Mouse (Mus musculus) intestine, embryonic 16.5 days (tissue): Measurements from ENCODE around the gene Ppp1r36. TPM values are rescaled to one million over a fixed set of nuclear protein-coding genes. Genes with fewer than 3 reads are reported as not detected.

Experiments used
- ATAC-seq: fragments of 200-750 bp; cut with Nextera tagmentation; 2 replicates; pipeline ENCODE4 v1.8.0; 2017; ENCODE audit warnings: moderate TSS enrichment, moderate library complexity
- H3K27ac ChIP-seq: fragments of 300-500 bp; sonication (generic); 2 replicates; pipeline ENCODE4 v1.5.1; 2014; ENCODE audit warnings: mild to moderate bottlenecking, low read length
- H3K27me3 ChIP-seq: fragments of 300-500 bp; sonication (generic); replicated peaks from 2 replicates; pipeline ENCODE4 v1.6.1; 2014; ENCODE audit warnings: low read length, control low read depth, mixed read lengths; ENCODE audit not compliant: control insufficient read depth, insufficient read depth
- H3K36me3 ChIP-seq: fragments of 300-500 bp; sonication (generic); 2 replicates; pipeline ENCODE4 v1.6.1; 2014; ENCODE audit warnings: low read length, control low read depth; ENCODE audit not compliant: control insufficient read depth, insufficient read depth
- H3K4me1 ChIP-seq: fragments of 300-500 bp; sonication (generic); 2 replicates; pipeline ENCODE4 v1.6.1; 2014; ENCODE audit warnings: low read length, control low read depth, mixed read lengths; ENCODE audit not compliant: control insufficient read depth, insufficient read depth
- H3K4me2 ChIP-seq: fragments of 300-500 bp; sonication (generic); 2 replicates; pipeline ENCODE4 v1.6.1; 2014; ENCODE audit warnings: low read depth, low read length, control low read depth
- H3K4me3 ChIP-seq: fragments of 300-500 bp; sonication (generic); 2 replicates; pipeline ENCODE4 v1.5.1; 2014; ENCODE audit warnings: mild to moderate bottlenecking, low read length
- H3K9ac ChIP-seq: fragments of 300-500 bp; sonication (generic); 2 replicates; pipeline ENCODE4 v1.6.1; 2014; ENCODE audit warnings: low read depth, low read length
- H3K9me3 ChIP-seq: fragments of 300-500 bp; sonication (generic); 2 replicates; pipeline ENCODE4 v1.6.1; 2016; ENCODE audit warnings: low read length, control low read depth; ENCODE audit not compliant: control insufficient read depth
- WGBS: fragments of 180-500 bp; shearing (Covaris S2); extraction: QIAGEN DNeasy Blood & Tissue Kit; methylation state at CpG from one replicate; pipeline ENCODE4 v1.1.7; 2014; 5-methylcytosine and 5-hydroxymethylcytosine counted together
- polyA plus RNA-seq: library from polyadenylated mRNA; unstranded; fragments of >200 nt; fragmentation: Nextera tagmentation; extraction: Ambion mirVana; gene quantifications from 2 replicates; pipeline ENCODE4 v1.2.1, GENCODE M21; 2015

Ppp1r36 gene
- polyA plus RNA-seq, 1 experiment from 2014 or later: 1.5 TPM

DNA sequence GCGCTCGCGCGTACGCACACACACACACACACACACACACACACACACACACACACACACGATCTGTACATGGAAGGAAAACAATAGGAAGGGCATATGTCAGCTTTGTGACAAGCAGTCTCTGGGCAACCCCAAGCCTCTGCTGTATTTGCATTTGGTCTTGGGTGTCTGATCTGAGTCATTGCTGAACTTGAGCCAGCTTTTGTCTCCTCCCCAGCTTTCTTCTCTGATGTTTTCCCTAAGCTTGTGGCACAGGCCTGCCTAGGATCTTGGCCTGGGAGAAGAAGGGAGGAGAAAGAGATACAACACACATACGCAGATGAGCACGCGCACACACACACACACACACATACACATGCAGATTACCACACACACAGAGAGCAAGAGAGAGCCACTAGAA lies 46.1 kb downstream of the Ppp1r36 start:
- Histone ChIP-seq H3K4me3 (no peak overlapping the region), H3K27ac (no peak overlapping the region), H3K36me3 (no peaks in the 10 kb centered on the region), H3K27me3 (no peaks in the 10 kb centered on the region), H3K4me1 (peaks cover 5% of the 10 kb centered on the region; the same call in 1 of the 2 replicates), H3K4me2 (no peak overlapping the region), H3K9me3 (no peaks in the 10 kb centered on the region), H3K9ac (no peak overlapping the region)
- ATAC-seq: peak; percentile 16; the same call in 1 of the 2 replicates
- WGBS: 83% methylated on average over 9 of the region's 9 CpGs

GRCm38 (mm10) chr12:76464651-76465252 lies 47.4 kb downstream of the Ppp1r36 start:
- 42% methylated on average over 12 of the region's 12 CpGs for WGBS
- H3K9ac ChIP-seq: peak overlapping the region; percentile 5; the same call in 1 of the 2 replicates
- no peaks in the 10 kb centered on the region for H3K9me3 ChIP-seq
- H3K4me1 ChIP-seq: peaks cover 5% of the 10 kb centered on the region; the same call in 1 of the 2 replicates
- H3K4me3 ChIP-seq: no peak overlapping the region
- peak; percentile 70; the same call in 1 of the 2 replicates for ATAC-seq
- H3K27ac ChIP-seq: peak overlapping the region; percentile 33; the same call in 1 of the 2 replicates
- H3K27me3 ChIP-seq: no peaks in the 10 kb centered on the region
- H3K36me3 ChIP-seq: no peaks in the 10 kb centered on the region
- H3K4me2 ChIP-seq: no peak overlapping the region

GRCm38 (mm10) chr12:76466651-76467050 lies 49.3 kb downstream of the Ppp1r36 start:
- H3K4me2 ChIP-seq: no peak overlapping the region
- no peaks in the 10 kb centered on the region for H3K9me3 ChIP-seq
- no peak for ATAC-seq

GRCm38 (mm10) chr12:76467256-76467655 lies 49.9 kb downstream of the Ppp1r36 start:
- no peak overlapping the region for H3K9ac ChIP-seq
- no peak overlapping the region for H3K27ac ChIP-seq
- no peak overlapping the region for H3K4me2 ChIP-seq
- peaks cover 5% of the 10 kb centered on the region; the same call in 1 of the 2 replicates for H3K4me1 ChIP-seq
- WGBS: 55% methylated on average over 7 of the region's 7 CpGs
- H3K4me3 ChIP-seq: no peak overlapping the region
- ATAC-seq: no peak
- H3K9me3 ChIP-seq: no peaks in the 10 kb centered on the region
- no peaks in the 10 kb centered on the region for H3K27me3 ChIP-seq
- no peaks in the 10 kb centered on the region for H3K36me3 ChIP-seq

More at GRCm38 (mm10) chr12:76466651-76467050, 49.3 kb downstream of the Ppp1r36 start:
- 73% methylated on average over 7 of the region's 7 CpGs for WGBS
- no peak overlapping the region for H3K9ac ChIP-seq
- H3K4me1 ChIP-seq: peaks cover 5% of the 10 kb centered on the region; the same call in 1 of the 2 replicates
- no peak overlapping the region for H3K4me3 ChIP-seq
- no peak overlapping the region for H3K27ac ChIP-seq
- H3K27me3 ChIP-seq: no peaks in the 10 kb centered on the region
- H3K36me3 ChIP-seq: no peaks in the 10 kb centered on the region

- Histone ChIP-seq H3K4me2 (no peak overlapping the region), H3K9me3 (no peaks in the 10 kb centered on the region), H3K27me3 (no peaks in the 10 kb centered on the region), H3K4me3 (no peak overlapping the region), H3K4me1 (peaks cover 5% of the 10 kb centered on the region; the same call in 1 of the 2 replicates), H3K9ac (no peak overlapping the region), H3K27ac (no peak overlapping the region), H3K36me3 (no peaks in the 10 kb centered on the region)
- peak; percentile 37; the same call in 1 of the 2 replicates for ATAC-seq
- 4% methylated on average over 4 of the region's 4 CpGs for whole genome bisulfite sequencing
Observed at GRCm38 (mm10) chr12:76472046-76472445, 54.7 kb downstream of the Ppp1r36 start.

DNA sequence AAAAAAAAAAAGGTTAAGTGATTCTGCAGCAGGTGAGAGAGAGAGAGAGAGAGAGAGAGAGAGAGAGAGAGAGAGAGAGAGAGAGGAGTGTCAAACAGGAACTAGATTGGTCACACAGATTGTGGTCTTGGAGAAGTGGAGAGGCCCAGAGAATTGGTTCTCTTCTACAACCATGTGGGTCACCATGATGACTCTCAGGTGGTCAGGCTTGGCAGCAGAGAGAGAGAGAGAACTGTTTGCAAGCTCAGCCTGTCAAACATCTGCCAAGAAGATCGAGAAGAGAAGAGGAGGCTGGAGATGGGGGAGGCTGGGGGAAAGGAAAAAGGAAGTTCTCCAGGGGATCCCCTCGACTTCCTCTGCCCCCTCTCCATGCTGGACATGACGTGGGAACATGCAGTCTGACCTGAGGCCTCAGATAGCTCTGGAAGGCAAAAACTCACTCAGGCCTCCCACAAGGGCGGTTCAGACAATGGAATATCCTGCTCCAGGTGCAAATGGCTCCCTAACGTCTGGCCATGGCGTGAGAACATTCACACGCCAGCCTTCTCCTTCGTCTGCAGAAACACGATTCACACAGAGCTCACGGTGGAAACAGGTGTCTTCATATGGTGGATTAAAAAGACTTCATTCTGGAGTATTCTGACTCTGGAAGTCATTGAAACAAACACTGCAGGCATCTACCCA lies 56.4 kb downstream of the Ppp1r36 start:
- no peaks in the 10 kb centered on the region for H3K36me3 ChIP-seq
- no peak overlapping the region for H3K4me3 ChIP-seq
- no peak overlapping the region for H3K27ac ChIP-seq
- no peak overlapping the region for H3K4me2 ChIP-seq
- peaks cover 10% of the 10 kb centered on the region; the same call in 1 of the 2 replicates for H3K4me1 ChIP-seq
- H3K9me3 ChIP-seq: no peaks in the 10 kb centered on the region
- WGBS: 63% methylated on average over 10 of the region's 10 CpGs
- H3K9ac ChIP-seq: no peak overlapping the region
- no peaks in the 10 kb centered on the region for H3K27me3 ChIP-seq
- no peak for ATAC-seq

DNA sequence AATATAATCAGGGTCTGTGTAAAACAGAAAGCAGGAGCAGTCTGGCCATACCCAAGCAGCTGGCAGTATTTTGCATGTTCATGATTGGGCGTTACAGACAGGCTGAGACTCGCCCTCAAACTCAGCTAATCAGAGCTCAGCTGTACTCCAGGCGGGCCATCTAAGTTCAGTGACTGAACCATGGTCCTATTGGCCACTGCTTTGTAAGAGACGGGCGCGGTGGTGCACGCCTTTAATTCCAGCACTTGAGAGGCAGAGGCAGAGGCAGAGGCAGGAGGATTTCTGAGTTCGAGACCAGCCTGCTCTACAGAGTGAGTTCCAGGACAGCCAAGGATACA lies 56.9 kb downstream of the Ppp1r36 start:
- WGBS: 81% methylated on average over 8 of the region's 8 CpGs
- H3K4me2 ChIP-seq: no peak overlapping the region
- H3K9ac ChIP-seq: no peak overlapping the region
- H3K36me3 ChIP-seq: no peaks in the 10 kb centered on the region
- ATAC-seq: no peak
- no peak overlapping the region for H3K27ac ChIP-seq
- no peaks in the 10 kb centered on the region for H3K9me3 ChIP-seq
- peaks cover 10% of the 10 kb centered on the region; the same call in 1 of the 2 replicates for H3K4me1 ChIP-seq
- no peak overlapping the region for H3K4me3 ChIP-seq
- H3K27me3 ChIP-seq: no peaks in the 10 kb centered on the region

DNA sequence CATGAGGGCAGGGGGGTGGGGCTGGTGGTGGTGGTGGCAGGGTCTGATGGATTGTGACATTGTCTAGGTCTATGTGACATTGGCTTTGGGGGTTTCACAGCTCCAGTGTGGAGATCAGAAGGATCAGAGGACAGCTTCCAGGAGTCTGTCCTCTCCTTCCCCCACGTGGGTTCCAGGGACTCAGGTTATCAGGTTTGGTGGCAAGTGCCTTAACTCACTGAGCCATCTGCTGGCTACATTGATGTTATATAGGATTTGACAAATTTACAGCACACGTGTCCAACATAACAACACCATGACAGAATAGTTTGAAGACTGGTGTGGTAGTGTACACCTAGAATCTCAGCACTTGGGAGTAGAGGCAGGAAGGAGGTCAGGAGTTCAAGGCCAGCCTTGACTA lies 57.5 kb downstream of the Ppp1r36 start:
- H3K36me3 ChIP-seq: no peaks in the 10 kb centered on the region
- H3K9me3 ChIP-seq: no peaks in the 10 kb centered on the region
- no peaks in the 10 kb centered on the region for H3K27me3 ChIP-seq
- 55% methylated on average over 2 of the region's 2 CpGs for WGBS
- no peak overlapping the region for H3K9ac ChIP-seq
- no peak for ATAC-seq
- H3K4me3 ChIP-seq: no peak overlapping the region
- H3K4me2 ChIP-seq: no peak overlapping the region
- no peak overlapping the region for H3K27ac ChIP-seq
- H3K4me1 ChIP-seq: peaks cover 10% of the 10 kb centered on the region; the same call in 1 of the 2 replicates

- WGBS: 80% methylated on average over 1 of the region's 1 CpGs
- no peak overlapping the region for H3K4me2 ChIP-seq
- H3K9me3 ChIP-seq: peaks cover 3% of the 10 kb centered on the region; the same call in 1 of the 2 replicates
- no peaks in the 10 kb centered on the region for H3K36me3 ChIP-seq
- H3K27ac ChIP-seq: no peak overlapping the region
- peak; percentile 51 for ATAC-seq
- no peaks in the 10 kb centered on the region for H3K27me3 ChIP-seq
- no peak overlapping the region for H3K9ac ChIP-seq
- H3K4me1 ChIP-seq: peaks cover 14% of the 10 kb centered on the region; the same call in 1 of the 2 replicates
- no peak overlapping the region for H3K4me3 ChIP-seq
Observed at GRCm38 (mm10) chr12:76476146-76476545, 58.8 kb downstream of the Ppp1r36 start.
